Mouse (Mus musculus) kidney, postnatal 0 days (tissue): ENCODE measurements at regions not wholly inside any gene's neighbourhood (a gene's known extent, or its start where the extent isn't known, plus 50 kb on each side); places are given as distances from the start of the nearest gene placed in this dataset.

ENCODE experiments used
- ATAC-seq: fragments of 200-750 bp; cut with Nextera tagmentation; replicated peaks from 2 replicates; pipeline ENCODE4 v1.8.0; 2017; ENCODE audit warnings: low read depth, moderate number of reproducible peaks, moderate TSS enrichment, moderate library complexity; ENCODE audit not compliant: low FRiP score
- DNase-seq: peaks from one replicate; pipeline ENCODE4 v3.0.0-alpha.2; 2016; ENCODE audit warnings: low spot score
- H3K27ac ChIP-seq: fragments of 300-500 bp; sonication (generic); 2 replicates; pipeline ENCODE4 v1.5.1; 2014; ENCODE audit warnings: mild to moderate bottlenecking
- H3K27me3 ChIP-seq: fragments of 300-500 bp; sonication (generic); 2 replicates; pipeline ENCODE4 v1.6.1; 2014; ENCODE audit warnings: low read length, mixed read lengths; ENCODE audit not compliant: insufficient read depth
- H3K36me3 ChIP-seq: fragments of 300-500 bp; sonication (generic); 2 replicates; pipeline ENCODE4 v1.6.1; 2014; ENCODE audit warnings: low read length, mixed read lengths; ENCODE audit not compliant: insufficient read depth
- H3K4me1 ChIP-seq: fragments of 300-500 bp; sonication (generic); replicated peaks from 2 replicates; pipeline ENCODE4 v1.6.1; 2014; ENCODE audit warnings: antibody characterized with exemption, low read length, mixed read lengths; ENCODE audit not compliant: insufficient read depth
- H3K4me2 ChIP-seq: fragments of 300-500 bp; sonication (generic); 2 replicates; pipeline ENCODE4 v1.6.1; 2014; ENCODE audit warnings: mild to moderate bottlenecking, low read length, moderate library complexity, mixed read lengths
- H3K4me3 ChIP-seq: fragments of 300-500 bp; sonication (generic); replicated peaks from 2 replicates; pipeline ENCODE4 v1.5.1; 2014; ENCODE audit warnings: low read depth, low read length
- H3K9ac ChIP-seq: fragments of 300-500 bp; sonication (generic); 2 replicates; pipeline ENCODE4 v1.6.1; 2014; ENCODE audit warnings: low read depth, low read length
- H3K9me3 ChIP-seq: fragments of 300-500 bp; sonication (generic); replicated peaks from 2 replicates; pipeline ENCODE4 v1.6.1; 2016; ENCODE audit warnings: low read length, inconsistent platforms, mixed read lengths
- CTCF ChIP-seq: IDR thresholded peaks from 2 replicates; pipeline ENCODE4 v1.5.1; 2016; ENCODE audit warnings: antibody characterized with exemption, low read depth, mild to moderate bottlenecking, moderate library complexity
- WGBS: fragments of 180-500 bp; shearing (Covaris S2); extraction: QIAGEN DNeasy Blood & Tissue Kit; methylation state at CpG from one replicate; pipeline ENCODE4 v1.1.7; 2014; 5-methylcytosine and 5-hydroxymethylcytosine counted together

- Histone ChIP-seq H3K27me3 (no peaks in the 10 kb centered on the region), H3K9me3 (no peaks in the 10 kb centered on the region), H3K36me3 (no peaks in the 10 kb centered on the region), H3K4me1 (no peaks in the 10 kb centered on the region), H3K4me2 (no peak overlapping the region), H3K9ac (no peak overlapping the region), H3K4me3 (no peak overlapping the region), H3K27ac (no peak overlapping the region)
- WGBS, result 68% methylated on average over 4 of the region's 4 CpGs
- no peak for ATAC-seq
- no peak for DNase-seq
- no peak for TF ChIP-seq CTCF
Observed at GRCm38 (mm10) chr4:81570736-81571135, 128.1 kb upstream of the Mpdz start.

GRCm38 (mm10) chr4:81569531-81569930 is 126.9 kb upstream of the Mpdz start:
- H3K36me3 ChIP-seq, result no peaks in the 10 kb centered on the region
- ATAC-seq, result no peak
- no peaks in the 10 kb centered on the region for H3K27me3 ChIP-seq
- no peak overlapping the region for H3K4me3 ChIP-seq
- no peak for DNase-seq
- no peaks in the 10 kb centered on the region for H3K4me1 ChIP-seq
- no peak overlapping the region for H3K9ac ChIP-seq
- H3K4me2 ChIP-seq, result no peak overlapping the region
- WGBS, result 81% methylated on average over 3 of the region's 3 CpGs
- H3K27ac ChIP-seq, result no peak overlapping the region
- TF ChIP-seq CTCF, result no peak
- no peaks in the 10 kb centered on the region for H3K9me3 ChIP-seq

DNA sequence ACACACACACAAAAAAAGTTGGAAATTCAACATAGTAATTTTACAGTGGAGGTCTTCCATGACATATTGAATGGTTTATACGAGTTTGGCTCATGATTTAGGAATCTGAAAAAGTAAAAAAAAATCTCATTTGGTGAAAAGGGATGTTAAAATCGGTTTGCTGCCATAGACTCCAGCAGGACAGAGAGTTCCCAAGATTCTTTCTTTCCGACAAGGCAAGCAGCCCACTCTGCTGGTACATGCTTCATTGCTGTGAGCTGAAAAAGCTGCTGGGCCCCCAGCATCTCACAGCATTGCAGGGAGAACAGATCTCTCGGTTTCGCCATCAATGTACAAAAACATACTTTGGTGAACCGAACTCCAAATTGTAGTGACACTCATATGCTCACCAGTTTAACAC is 125.8 kb upstream of the Mpdz start:
- Histone ChIP-seq H3K9ac (no peak overlapping the region), H3K4me2 (no peak overlapping the region), H3K36me3 (no peaks in the 10 kb centered on the region), H3K9me3 (no peaks in the 10 kb centered on the region), H3K27ac (no peak overlapping the region), H3K4me1 (0 out of 2 replicates have a peak, but pooled peaks cover 3% of the 10 kb centered on the region), H3K4me3 (no peak overlapping the region), H3K27me3 (no peaks in the 10 kb centered on the region)
- ATAC-seq (no peak), DNase-seq (no peak)
- 86% methylated on average over 6 of the region's 6 CpGs for WGBS
- no peak for TF ChIP-seq CTCF

GRCm38 (mm10) chr4:81567928-81568327 is 125.3 kb upstream of the Mpdz start:
- Histone ChIP-seq H3K27ac (no peak overlapping the region), H3K4me1 (0 out of 2 replicates have a peak, but pooled peaks cover 3% of the 10 kb centered on the region), H3K36me3 (no peaks in the 10 kb centered on the region), H3K9me3 (no peaks in the 10 kb centered on the region), H3K4me2 (no peak overlapping the region), H3K9ac (no peak overlapping the region), H3K27me3 (no peaks in the 10 kb centered on the region), H3K4me3 (no peak overlapping the region)
- no peak for DNase-seq
- TF ChIP-seq CTCF, result no peak
- 49% methylated on average over 5 of the region's 5 CpGs for WGBS
- ATAC-seq, result no peak; the same call in 1 of the 2 replicates

- no peak overlapping the region for H3K9ac ChIP-seq
- no peak overlapping the region for H3K27ac ChIP-seq
- no peak overlapping the region for H3K4me3 ChIP-seq
- TF ChIP-seq CTCF, result no peak
- H3K4me2 ChIP-seq, result no peak overlapping the region
- 0 out of 2 replicates have a peak, but pooled peaks cover 3% of the 10 kb centered on the region for H3K4me1 ChIP-seq
- WGBS, result 68% methylated on average over 11 of the region's 11 CpGs
- H3K36me3 ChIP-seq, result no peaks in the 10 kb centered on the region
- DNase-seq, result no peak
- ATAC-seq, result no peak
- no peaks in the 10 kb centered on the region for H3K9me3 ChIP-seq
- no peaks in the 10 kb centered on the region for H3K27me3 ChIP-seq
Observed at GRCm38 (mm10) chr4:81566526-81566925, 123.9 kb upstream of the Mpdz start.

DNA sequence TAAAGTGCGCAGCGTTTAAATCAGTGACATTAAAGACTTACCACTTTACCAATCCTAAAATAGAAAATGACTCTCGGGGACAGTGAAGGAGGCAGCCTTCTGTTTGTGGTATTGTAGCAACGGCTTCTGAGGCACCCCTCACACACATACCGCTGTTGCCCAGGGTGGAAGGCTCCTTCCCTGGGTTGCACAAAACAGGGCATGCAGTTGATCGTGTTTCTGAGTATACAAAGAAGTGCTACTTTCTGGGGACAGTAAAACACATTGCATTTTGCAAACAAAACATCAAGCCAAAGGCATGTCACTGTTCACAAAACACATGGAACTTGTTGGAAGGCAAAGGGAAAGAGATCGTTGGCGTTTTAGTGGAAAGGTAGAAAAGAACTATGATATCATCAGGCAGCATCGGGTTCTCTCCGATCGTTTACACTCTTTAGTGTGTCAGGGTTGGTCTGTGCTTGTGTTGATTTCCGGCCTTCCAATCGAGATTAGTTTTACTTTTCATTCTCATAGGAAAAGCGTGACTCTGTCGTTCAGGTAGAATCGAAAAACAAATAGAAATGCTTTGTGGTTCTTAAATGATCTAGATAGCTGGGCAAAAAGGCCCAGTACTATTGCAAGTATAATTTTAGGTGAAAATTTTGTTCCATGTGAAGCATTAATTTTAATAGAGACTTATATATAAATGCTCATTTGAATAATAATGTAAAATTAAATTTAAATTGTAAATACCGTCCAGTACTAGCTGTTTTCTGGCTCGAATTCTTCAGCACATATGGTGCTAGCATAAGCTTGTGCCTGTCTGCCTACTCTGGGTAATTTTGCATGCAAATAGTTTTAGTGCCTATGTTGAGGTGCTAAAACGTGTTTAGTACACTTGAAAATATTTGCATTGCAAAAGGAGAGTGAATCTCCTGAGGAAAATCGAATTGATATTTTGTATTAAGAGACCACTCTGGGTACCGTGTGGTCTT is 123.1 kb upstream of the Mpdz start:
- H3K4me2 ChIP-seq, result no peak overlapping the region
- 88% methylated on average over 21 of the region's 21 CpGs for WGBS
- ATAC-seq, result no peak
- H3K36me3 ChIP-seq, result no peaks in the 10 kb centered on the region
- H3K27ac ChIP-seq, result no peak overlapping the region
- H3K9me3 ChIP-seq, result no peaks in the 10 kb centered on the region
- no peak overlapping the region for H3K9ac ChIP-seq
- no peak for TF ChIP-seq CTCF
- H3K27me3 ChIP-seq, result no peaks in the 10 kb centered on the region
- DNase-seq, result no peak
- H3K4me3 ChIP-seq, result no peak overlapping the region
- 0 out of 2 replicates have a peak, but pooled peaks cover 3% of the 10 kb centered on the region for H3K4me1 ChIP-seq
